Mouse (Mus musculus): ENCODE data around the gene Diaph3.

Diaph3 gene

GRCm38 (mm10) chr14:87083911-87084310 is 57.1 kb downstream of the Diaph3 start:
- DNase-seq, result no peak

- no peak for DNase-seq
These were observed 61.3 kb downstream of the Diaph3 start for GRCm38 (mm10) chr14:87079725-87080124.

DNA sequence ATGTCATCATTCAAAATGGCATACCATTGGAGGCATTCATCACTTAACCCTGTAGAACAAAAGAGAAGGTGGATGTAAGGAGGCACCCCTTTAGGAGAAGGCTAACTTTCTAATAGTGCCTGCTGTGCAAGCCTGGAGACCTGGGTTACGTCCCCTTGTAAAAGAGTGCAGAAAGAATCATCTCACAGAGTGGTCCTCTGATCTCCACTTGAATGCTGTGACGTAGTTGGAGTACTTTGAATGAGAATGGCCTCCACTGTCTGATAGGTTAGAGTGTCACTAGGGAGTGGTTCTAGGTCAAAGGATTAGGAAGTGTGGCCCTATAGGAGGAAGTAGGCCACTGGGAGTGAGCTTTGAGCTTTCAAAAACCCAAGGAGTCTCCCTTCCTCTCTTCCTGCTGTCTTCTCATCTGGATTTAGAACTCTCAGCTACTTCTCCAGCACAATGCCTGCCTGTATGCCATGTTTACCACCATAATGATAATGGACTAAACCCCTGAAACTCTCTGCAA is 66.0 kb downstream of the Diaph3 start:
- DNase-seq, result no peak

- no peak for DNase-seq
These were observed 76.8 kb downstream of the Diaph3 start for GRCm38 (mm10) chr14:87064281-87064680.

DNA sequence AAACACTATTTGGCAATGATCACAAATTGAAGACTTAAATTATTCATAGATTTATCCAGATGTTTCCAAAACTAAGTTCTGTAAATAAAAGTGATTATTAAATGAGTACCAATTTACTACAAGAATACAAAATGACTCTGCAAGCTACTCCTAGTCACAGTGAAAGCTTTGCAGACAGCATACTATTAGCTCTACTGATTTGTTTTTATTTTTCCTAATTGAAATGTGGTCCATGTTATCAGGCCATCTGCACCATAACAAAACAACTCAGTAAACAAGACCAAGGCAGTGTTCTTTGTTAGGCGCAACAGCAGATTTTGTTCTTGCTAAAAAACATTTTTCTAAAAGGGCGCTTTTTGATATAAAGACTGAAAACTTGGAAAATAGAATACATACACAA is 84.9 kb downstream of the Diaph3 start:
- DNase-seq, result no peak

DNA sequence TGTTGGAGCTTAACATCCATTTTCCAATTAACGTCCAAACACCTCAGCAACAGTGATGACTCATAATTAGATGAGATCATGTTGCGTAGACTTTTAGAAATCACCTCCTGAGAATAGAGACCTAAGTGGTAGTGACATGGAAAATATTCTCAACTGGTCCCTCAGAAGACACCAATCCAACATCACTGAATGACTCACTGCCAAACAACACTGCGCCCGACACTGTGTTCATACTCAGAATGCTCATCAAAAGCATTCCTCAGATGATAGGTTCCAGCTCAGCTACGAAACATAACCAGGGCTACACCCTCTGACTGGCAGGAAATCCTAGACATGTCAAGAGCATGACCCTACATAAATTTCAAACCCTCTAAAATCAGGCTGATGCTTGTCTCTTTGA is 89.8 kb downstream of the Diaph3 start:
- no peak for DNase-seq

- no peak for DNase-seq
These were observed 96.6 kb downstream of the Diaph3 start for GRCm38 (mm10) chr14:87044401-87044806.

- DNase-seq, result no peak
These were observed 120.8 kb downstream of the Diaph3 start for GRCm38 (mm10) chr14:87020240-87020639.

GRCm38 (mm10) chr14:87019687-87020086 is 121.3 kb downstream of the Diaph3 start:
- DNase-seq, result peak; percentile 33 to 68

- no peak for DNase-seq
These were observed 143.7 kb downstream of the Diaph3 start for GRCm38 (mm10) chr14:86997318-86997717.

DNA sequence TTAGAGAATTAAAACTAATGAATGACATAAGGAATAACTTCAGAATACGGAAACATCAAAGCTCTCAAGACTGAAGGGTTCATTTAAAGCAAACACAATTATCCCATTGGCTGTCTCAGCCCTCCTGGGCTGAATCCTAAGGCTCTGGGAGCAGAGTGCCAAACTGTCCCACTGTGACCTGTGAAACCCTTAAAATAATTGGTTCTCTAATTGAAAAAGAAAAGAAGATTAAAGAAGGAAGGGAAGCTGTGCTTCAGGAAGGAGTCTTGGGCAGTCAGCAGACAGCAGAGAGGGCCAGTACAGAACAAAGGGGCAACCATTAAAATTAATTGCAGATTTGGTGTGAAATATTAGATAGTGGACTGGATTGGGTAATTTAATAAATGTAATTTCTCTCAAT is 189.9 kb downstream of the Diaph3 start:
- no peak for DNase-seq

DNA sequence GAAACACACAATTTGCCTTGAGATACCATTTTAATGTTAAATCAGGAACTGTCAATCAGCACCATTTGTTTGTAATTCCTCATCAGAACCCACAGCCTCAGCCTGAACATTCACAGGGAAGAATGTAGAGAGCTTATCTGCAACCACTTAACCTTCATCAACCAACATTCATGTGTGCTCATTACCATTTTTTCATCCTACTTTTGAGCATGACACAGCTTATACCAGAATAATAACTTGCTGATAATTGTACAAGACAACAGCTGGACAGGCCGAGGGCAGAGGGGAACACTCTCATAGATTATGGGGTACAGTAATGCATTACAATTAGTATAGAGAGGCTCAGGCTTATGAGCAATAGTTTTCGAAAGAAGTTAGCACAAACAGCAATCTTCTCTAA is 203.1 kb downstream of the Diaph3 start:
- no peak for DNase-seq

GRCm38 (mm10) chr14:86936424-86936823 is 204.6 kb downstream of the Diaph3 start:
- DNase-seq, result no peak

GRCm38 (mm10) chr14:86930763-86931162 is 210.3 kb downstream of the Diaph3 start:
- DNase-seq, result no peak

DNA sequence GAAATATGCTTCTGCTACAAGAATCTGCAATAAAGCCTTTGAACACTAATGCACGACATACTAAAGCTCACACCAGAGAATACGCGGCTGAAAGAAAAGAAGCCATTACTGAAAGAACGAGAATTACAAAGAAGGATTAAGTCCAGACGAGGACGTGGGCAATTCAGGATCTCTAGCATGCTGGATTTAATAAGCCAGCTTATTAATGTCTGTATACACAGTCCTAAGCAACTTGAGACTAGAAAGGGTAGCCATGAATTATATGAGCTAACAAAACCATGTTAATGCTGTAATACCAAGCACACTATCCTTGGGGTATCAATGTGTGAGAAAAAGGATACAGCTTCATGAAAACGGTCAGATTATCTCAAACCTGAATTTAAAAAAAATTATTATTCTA is 214.2 kb downstream of the Diaph3 start:
- DNase-seq, result no peak

DNA sequence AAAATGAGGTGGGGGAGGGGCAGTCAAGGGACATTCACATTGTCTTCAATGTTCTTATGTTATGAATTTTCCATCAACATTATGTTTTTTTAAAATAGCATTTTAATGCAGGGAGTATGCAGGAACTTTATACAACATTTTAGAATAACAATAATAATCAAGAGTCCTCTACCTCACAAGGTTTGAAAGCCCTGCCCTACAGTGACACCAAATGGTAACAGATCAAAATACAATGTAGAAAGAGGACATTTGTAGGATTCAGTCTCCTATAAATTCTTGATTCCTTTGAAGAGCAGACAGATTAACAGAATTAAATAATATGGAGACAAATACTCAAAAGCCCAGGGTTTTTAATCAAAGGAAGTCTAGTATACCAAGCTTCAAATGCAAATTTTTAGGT is 242.1 kb downstream of the Diaph3 start:
- no peak for DNase-seq

DNA sequence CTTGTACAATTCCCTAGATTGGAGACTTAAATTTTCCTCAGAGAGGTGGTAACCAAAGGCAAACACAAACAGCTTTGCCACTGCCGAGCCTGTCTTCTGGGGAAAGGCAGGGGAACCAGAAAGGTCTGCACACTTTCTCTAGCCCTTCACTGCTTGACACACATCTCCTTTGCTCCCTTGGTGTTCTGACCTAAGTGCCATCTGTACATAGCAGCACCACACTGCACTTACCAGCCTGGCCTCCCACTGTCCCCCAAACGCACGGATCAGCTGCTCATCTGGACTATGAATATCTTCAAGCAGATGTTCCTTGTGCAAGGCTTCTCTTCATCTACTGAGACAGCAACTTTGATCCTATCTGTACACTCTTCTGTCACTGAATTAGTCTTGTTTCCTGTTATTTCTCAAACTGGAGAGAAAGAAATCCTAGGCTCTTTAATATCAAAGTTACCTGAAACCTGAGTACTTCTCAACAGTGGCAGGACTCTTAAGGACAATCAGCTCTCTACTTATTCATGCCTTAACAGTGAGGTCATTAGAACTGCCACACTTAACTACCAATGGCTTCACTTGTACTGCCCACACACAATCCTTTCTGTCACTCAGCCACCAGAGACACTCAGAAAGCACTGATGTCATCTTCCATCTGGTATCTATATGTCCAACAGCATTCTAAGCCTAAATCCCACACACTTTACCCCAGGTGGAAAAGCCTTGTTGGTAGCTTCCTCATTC is 251.8 kb downstream of the Diaph3 start:
- no peak for DNase-seq

- DNase-seq, result no peak
These were observed 255.5 kb downstream of the Diaph3 start for GRCm38 (mm10) chr14:86885417-86886098.

- DNase-seq, result peak; percentile 23 to 24
These were observed 271.5 kb downstream of the Diaph3 start for GRCm38 (mm10) chr14:86869536-86869935.

- no peak for DNase-seq
These were observed 273.9 kb downstream of the Diaph3 start for GRCm38 (mm10) chr14:86867143-86867542.

GRCm38 (mm10) chr14:86864053-86864452 is 277.0 kb downstream of the Diaph3 start:
- DNase-seq, result no peak

- DNase-seq, result no peak
These were observed 279.6 kb downstream of the Diaph3 start for GRCm38 (mm10) chr14:86861277-86861946.

DNA sequence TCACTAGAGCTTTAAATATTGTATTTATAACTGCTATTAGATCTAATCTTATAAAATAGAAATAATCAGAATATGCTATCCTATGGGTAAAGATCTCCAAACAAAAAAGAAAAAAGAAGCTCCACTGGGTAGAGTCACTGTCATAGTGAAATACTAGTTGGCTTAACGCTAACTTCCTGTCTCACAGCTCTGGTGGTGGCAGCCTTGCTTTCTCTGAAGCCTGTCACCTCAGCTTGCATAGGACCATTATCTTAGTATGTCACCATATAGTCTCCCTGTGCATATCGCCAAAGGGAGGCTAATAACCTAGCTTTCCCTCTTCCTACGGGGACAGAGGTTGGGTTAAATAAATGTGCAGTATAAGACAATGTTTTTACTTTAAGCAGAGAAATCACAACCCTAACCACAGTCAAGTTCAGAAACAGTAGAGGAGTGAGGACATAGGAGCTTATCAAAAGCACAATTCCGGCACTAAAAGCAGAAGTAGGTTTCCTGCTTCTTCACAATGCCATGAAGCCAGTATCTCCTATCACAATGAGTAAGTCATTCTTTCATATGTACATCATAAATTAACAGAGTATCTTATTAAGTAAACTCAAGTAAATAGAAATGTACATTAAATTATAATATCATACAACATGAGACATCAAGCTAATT is 293.8 kb downstream of the Diaph3 start:
- DNase-seq, result no peak
